Mouse (Mus musculus): ENCODE results near the gene Gm5460. TPM values are rescaled to one million over a fixed set of nuclear protein-coding genes. Genes with fewer than 3 reads are reported as not detected.

Gene Gm5460
- total and polyA plus RNA-seq, 3 experiments, result not detected

GRCm38 (mm10) chr14:33991971-33992370 lies 24.6 kb upstream of the Gm5460 start:
- Histone ChIP-seq H3K4me1 (ENCODE audit: control insufficient read depth, insufficient read depth, low read length) (no peaks in the 10 kb centered on the region), H3K4me3 (no peak overlapping the region), H3K36me3 (ENCODE audit: control insufficient read depth, insufficient read depth, low read length) (no peaks in the 10 kb centered on the region), H3K27ac (no peak overlapping the region), H3K27me3 (ENCODE audit: control insufficient read depth, insufficient read depth, low read length) (no peaks in the 10 kb centered on the region), H3K9ac (ENCODE audit: low read depth, low read length) (no peak overlapping the region), H3K79me2 (replicated peaks; ENCODE audit: control insufficient read depth, insufficient read depth, low read length) (no peaks in the 10 kb centered on the region)
- WGBS, result 69% methylated on average over 4 of the region's 4 CpGs
- intact Hi-C loops (cut with DNase I), result no loop called here
- no peak for TF ChIP-seq EP300 (IDR thresholded peaks at IDR 0.05; ENCODE audit: insufficient read depth, low read depth, low read length)
- no peak for TF ChIP-seq POLR2A (IDR thresholded peaks at IDR 0.05; ENCODE audit: insufficient read depth, low read depth, low read length)
- no peak for TF ChIP-seq CTCF (IDR thresholded peaks at IDR 0.05)
- no peak for DNase-seq

- TF ChIP-seq POLR2A (IDR thresholded peaks at IDR 0.05; ENCODE audit: insufficient read depth, low read depth, low read length) (no peak), CTCF (IDR thresholded peaks at IDR 0.05) (no peak), EP300 (IDR thresholded peaks at IDR 0.05; ENCODE audit: insufficient read depth, low read depth, low read length) (no peak)
- H3K27ac ChIP-seq, result no peak overlapping the region
- WGBS, result 89% methylated on average over 9 of the region's 9 CpGs
- no peak overlapping the region for H3K4me3 ChIP-seq
- no peaks in the 10 kb centered on the region for H3K4me1 ChIP-seq (ENCODE audit: control insufficient read depth, insufficient read depth, low read length)
- no peak overlapping the region for H3K9ac ChIP-seq (ENCODE audit: low read depth, low read length)
- no peak for DNase-seq
- intact Hi-C loops (cut with DNase I), result no loop called here
- H3K27me3 ChIP-seq (ENCODE audit: control insufficient read depth, insufficient read depth, low read length), result no peaks in the 10 kb centered on the region
- no peaks in the 10 kb centered on the region for H3K79me2 ChIP-seq (replicated peaks; ENCODE audit: control insufficient read depth, insufficient read depth, low read length)
- no peaks in the 10 kb centered on the region for H3K36me3 ChIP-seq (ENCODE audit: control insufficient read depth, insufficient read depth, low read length)
Measured at GRCm38 (mm10) chr14:33993051-33993450, 23.5 kb upstream of the Gm5460 start.

GRCm38 (mm10) chr14:33993521-33994289 lies 22.9 kb upstream of the Gm5460 start:
- H3K27ac ChIP-seq, result no peak overlapping the region
- DNase-seq, result no peak
- H3K27me3 ChIP-seq (ENCODE audit: control insufficient read depth, insufficient read depth, low read length), result no peaks in the 10 kb centered on the region
- no peaks in the 10 kb centered on the region for H3K36me3 ChIP-seq (ENCODE audit: control insufficient read depth, insufficient read depth, low read length)
- no peaks in the 10 kb centered on the region for H3K79me2 ChIP-seq (replicated peaks; ENCODE audit: control insufficient read depth, insufficient read depth, low read length)
- TF ChIP-seq CTCF (IDR thresholded peaks at IDR 0.05), result no peak
- no peak for TF ChIP-seq POLR2A (IDR thresholded peaks at IDR 0.05; ENCODE audit: insufficient read depth, low read depth, low read length)
- no peak for TF ChIP-seq EP300 (IDR thresholded peaks at IDR 0.05; ENCODE audit: insufficient read depth, low read depth, low read length)
- H3K4me3 ChIP-seq, result no peak overlapping the region
- 86% methylated on average over 6 of the region's 6 CpGs for WGBS
- H3K9ac ChIP-seq (ENCODE audit: low read depth, low read length), result no peak overlapping the region
- intact Hi-C loops (cut with DNase I), result no loop called here
- no peaks in the 10 kb centered on the region for H3K4me1 ChIP-seq (ENCODE audit: control insufficient read depth, insufficient read depth, low read length)

GRCm38 (mm10) chr14:33997427-33997826 lies 19.1 kb upstream of the Gm5460 start:
- no peak for DNase-seq
- Histone ChIP-seq H3K27me3 (ENCODE audit: control insufficient read depth, insufficient read depth, low read length) (no peaks in the 10 kb centered on the region), H3K79me2 (replicated peaks; ENCODE audit: control insufficient read depth, insufficient read depth, low read length) (no peaks in the 10 kb centered on the region), H3K4me3 (no peak overlapping the region), H3K27ac (no peak overlapping the region), H3K36me3 (ENCODE audit: control insufficient read depth, insufficient read depth, low read length) (no peaks in the 10 kb centered on the region), H3K9ac (ENCODE audit: low read depth, low read length) (no peak overlapping the region), H3K4me1 (ENCODE audit: control insufficient read depth, insufficient read depth, low read length) (no peaks in the 10 kb centered on the region)
- WGBS, result 39% methylated on average over 6 of the region's 6 CpGs
- intact Hi-C loops (cut with DNase I), result no loop called here
- no peak for TF ChIP-seq CTCF (IDR thresholded peaks at IDR 0.05)
- TF ChIP-seq EP300 (IDR thresholded peaks at IDR 0.05; ENCODE audit: insufficient read depth, low read depth, low read length), result no peak
- no peak for TF ChIP-seq POLR2A (IDR thresholded peaks at IDR 0.05; ENCODE audit: insufficient read depth, low read depth, low read length)

GRCm38 (mm10) chr14:34000076-34000475 lies 16.5 kb upstream of the Gm5460 start:
- H3K9ac ChIP-seq (ENCODE audit: low read depth, low read length), result no peak overlapping the region
- no peaks in the 10 kb centered on the region for H3K27me3 ChIP-seq (ENCODE audit: control insufficient read depth, insufficient read depth, low read length)
- H3K79me2 ChIP-seq (replicated peaks; ENCODE audit: control insufficient read depth, insufficient read depth, low read length), result no peaks in the 10 kb centered on the region
- H3K4me1 ChIP-seq (ENCODE audit: control insufficient read depth, insufficient read depth, low read length), result no peaks in the 10 kb centered on the region
- intact Hi-C loops (cut with DNase I), result no loop called here
- DNase-seq, result no peak
- H3K4me3 ChIP-seq, result no peak overlapping the region
- no peak overlapping the region for H3K27ac ChIP-seq
- no peak for TF ChIP-seq EP300 (IDR thresholded peaks at IDR 0.05; ENCODE audit: insufficient read depth, low read depth, low read length)
- TF ChIP-seq CTCF (IDR thresholded peaks at IDR 0.05), result no peak
- no peak for TF ChIP-seq POLR2A (IDR thresholded peaks at IDR 0.05; ENCODE audit: insufficient read depth, low read depth, low read length)
- no peaks in the 10 kb centered on the region for H3K36me3 ChIP-seq (ENCODE audit: control insufficient read depth, insufficient read depth, low read length)

- Histone ChIP-seq H3K27me3 (ENCODE audit: control insufficient read depth, insufficient read depth, low read length) (no peaks in the 10 kb centered on the region), H3K9ac (ENCODE audit: low read depth, low read length) (no peak overlapping the region), H3K4me3 (no peak overlapping the region), H3K36me3 (ENCODE audit: control insufficient read depth, insufficient read depth, low read length) (no peaks in the 10 kb centered on the region), H3K4me1 (ENCODE audit: control insufficient read depth, insufficient read depth, low read length) (no peaks in the 10 kb centered on the region), H3K79me2 (replicated peaks; ENCODE audit: control insufficient read depth, insufficient read depth, low read length) (no peaks in the 10 kb centered on the region), H3K27ac (no peak overlapping the region)
- intact Hi-C loops (cut with DNase I), result no loop called here
- TF ChIP-seq CTCF (IDR thresholded peaks at IDR 0.05) (no peak), EP300 (IDR thresholded peaks at IDR 0.05; ENCODE audit: insufficient read depth, low read depth, low read length) (no peak), POLR2A (IDR thresholded peaks at IDR 0.05; ENCODE audit: insufficient read depth, low read depth, low read length) (no peak)
- DNase-seq, result no peak
Measured at GRCm38 (mm10) chr14:34001445-34001844, 15.1 kb upstream of the Gm5460 start.

Measured in heart, adult 2 months (tissue).